Mouse (Mus musculus) thymus, adult 18-20 months (tissue): ENCODE measurements around the gene Polr3a.
"Not testable (repeated sequence)": the region's sequence is repeated elsewhere in the genome, so short reads cannot be mapped to it uniquely, and the experiment has no call there.

Source experiments
- DNase-seq, 2 experiments: peaks; one replicate each; pipeline ENCODE4 v3.0.0; 2022; ENCODE audit warnings: mixed read lengths in 2 of 2

Polr3a gene

GRCm38 (mm10) chr14:24491266-24491981 is 4.6 kb upstream of the Polr3a start:
- DNase-seq: no peak

GRCm38 (mm10) chr14:24490468-24491265 is 3.8 kb upstream of the Polr3a start:
- peak; percentile 90 to 91 for DNase-seq

- DNase-seq: not testable (repeated sequence)
Observed at GRCm38 (mm10) chr14:24489772-24490171, 2.9 kb upstream of the Polr3a start.

- DNase-seq: no peak
Observed at GRCm38 (mm10) chr14:24486241-24486767, 554 bp downstream of the Polr3a start.

GRCm38 (mm10) chr14:24468806-24469205 is 18.1 kb downstream of the Polr3a start:
- DNase-seq: no peak

GRCm38 (mm10) chr14:24458191-24458590 is 28.7 kb downstream of the Polr3a start:
- no peak for DNase-seq

- not testable (repeated sequence) for DNase-seq
Observed at GRCm38 (mm10) chr14:24443529-24443928, 43.3 kb downstream of the Polr3a start.
